Mouse (Mus musculus): ENCODE data around the gene Card10.

Card10 gene

GRCm38 (mm10) chr15:78833582-78833981 is 30.7 kb upstream of the Card10 start:
- no peak for DNase-seq

GRCm38 (mm10) chr15:78832701-78833123 is 29.9 kb upstream of the Card10 start:
- no peak for DNase-seq

DNA sequence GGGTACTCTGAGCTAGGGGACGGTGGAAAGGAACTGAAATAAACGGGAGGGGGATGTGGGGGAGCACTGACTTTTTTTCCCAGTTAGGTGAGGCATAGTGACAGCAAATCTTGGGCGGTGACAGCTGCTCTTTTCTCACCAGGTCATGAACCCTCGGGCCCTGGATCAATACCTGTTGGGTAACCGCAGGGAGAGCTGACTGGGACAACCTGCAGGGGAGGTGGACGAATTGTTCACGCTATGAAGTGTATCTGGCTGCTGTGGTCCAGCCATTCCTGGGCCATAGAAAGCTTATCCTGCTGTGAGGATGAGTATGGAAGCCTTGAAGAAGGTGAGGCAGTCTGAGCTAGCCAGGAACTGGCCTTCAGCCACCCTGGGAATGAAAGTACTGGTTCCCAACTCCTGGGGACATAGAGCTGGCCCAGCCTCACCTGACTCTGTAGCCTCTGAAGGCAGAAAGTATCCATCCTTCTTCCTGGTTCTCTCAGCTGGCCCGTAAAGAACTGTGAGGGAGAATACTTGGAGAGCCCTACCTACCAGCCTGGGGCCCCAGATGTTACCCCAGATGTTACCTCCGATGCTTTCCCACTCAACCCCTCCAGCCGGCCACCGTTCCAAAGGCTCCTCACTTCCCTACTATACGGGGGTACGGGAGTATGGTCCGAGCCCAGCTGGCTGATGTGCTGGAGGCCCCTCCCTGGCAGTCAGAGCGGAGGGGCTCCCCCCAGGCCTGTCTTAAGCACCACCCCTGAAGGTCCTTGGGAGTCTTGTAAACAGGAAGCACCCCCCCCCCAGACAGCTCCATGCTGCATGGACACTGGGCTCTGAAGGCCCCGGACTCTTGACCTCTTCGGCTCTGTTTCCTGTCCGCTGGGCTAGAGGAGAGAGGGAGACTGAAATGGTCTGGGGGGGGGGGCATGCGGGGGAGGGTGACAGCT is 29.1 kb upstream of the Card10 start:
- no peak for DNase-seq

GRCm38 (mm10) chr15:78830742-78831719 is 28.2 kb upstream of the Card10 start:
- no peak for DNase-seq

- DNase-seq = no peak
These were observed 26.8 kb upstream of the Card10 start for GRCm38 (mm10) chr15:78829636-78830035.

- peak; percentile 78 for DNase-seq
These were observed 25.5 kb upstream of the Card10 start for GRCm38 (mm10) chr15:78828315-78828714.

GRCm38 (mm10) chr15:78826213-78827204 is 23.7 kb upstream of the Card10 start:
- DNase-seq = peak; percentile 73

GRCm38 (mm10) chr15:78816074-78816391 is 13.2 kb upstream of the Card10 start:
- DNase-seq = no peak

GRCm38 (mm10) chr15:78815314-78816073 is 12.7 kb upstream of the Card10 start:
- DNase-seq = no peak

GRCm38 (mm10) chr15:78813603-78814002 is 10.8 kb upstream of the Card10 start:
- no peak for DNase-seq

GRCm38 (mm10) chr15:78810146-78810545 is 7.3 kb upstream of the Card10 start:
- peak; percentile 38 for DNase-seq

DNA sequence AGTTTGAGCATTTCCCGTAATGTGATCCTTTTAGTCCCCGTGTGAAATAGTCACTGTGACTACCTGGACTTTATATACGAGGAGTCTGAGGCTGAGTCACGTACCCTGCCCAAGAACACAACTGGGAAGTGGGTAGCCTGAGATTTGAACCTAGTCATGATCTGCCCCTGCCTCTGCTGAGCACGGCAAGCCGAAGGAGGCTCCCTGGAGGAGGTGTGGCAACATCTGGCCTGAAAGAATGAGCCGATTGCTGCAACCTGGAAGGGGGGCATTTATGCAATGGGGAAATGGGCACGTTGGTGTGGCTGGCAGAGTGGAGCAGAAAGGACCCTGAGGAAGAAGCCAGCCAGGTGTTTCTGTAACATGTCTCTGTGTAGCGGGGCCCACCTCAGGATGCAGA is 6.9 kb upstream of the Card10 start:
- DNase-seq = no peak

DNA sequence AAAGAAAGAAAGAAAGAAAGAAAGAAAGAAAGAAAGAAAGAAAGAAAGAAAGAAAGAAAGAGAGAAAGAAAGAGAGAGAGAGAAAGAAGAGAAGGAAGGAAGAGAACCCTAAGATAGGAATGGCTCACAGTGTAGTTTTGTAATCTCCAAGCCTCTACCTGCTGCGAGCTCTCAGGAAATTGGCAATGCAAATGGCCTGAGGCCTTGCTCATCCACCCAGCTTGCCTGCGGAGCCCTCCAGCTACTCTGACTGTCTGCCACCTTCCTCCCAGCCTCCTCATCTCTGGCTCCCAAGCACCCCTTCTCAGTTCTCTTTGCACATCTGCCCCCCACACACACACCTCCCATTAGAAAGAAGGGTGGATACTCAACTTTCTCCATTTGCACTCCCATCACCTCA is 6.1 kb upstream of the Card10 start:
- no peak for DNase-seq

DNA sequence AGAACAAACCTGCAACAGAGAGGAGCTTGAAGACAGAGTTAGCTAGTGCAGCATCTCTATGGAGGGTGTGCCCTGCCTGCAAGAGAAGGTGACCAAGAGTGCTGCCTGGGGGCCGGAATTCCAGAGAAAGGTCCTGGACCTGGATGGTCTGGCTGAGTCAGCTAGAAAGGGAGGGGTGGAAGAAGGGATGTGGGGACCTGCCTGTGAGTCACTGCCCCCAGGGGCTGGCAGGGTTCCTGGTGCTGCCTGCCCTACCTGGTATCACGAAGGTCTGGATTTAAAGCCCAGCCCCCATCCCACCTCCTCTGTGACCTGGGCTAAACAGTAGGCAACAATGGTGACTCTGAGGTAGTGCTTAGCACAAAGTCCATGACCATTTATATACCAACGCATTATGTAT is 4.3 kb upstream of the Card10 start:
- no peak for DNase-seq

- no peak for DNase-seq
These were observed 3.8 kb upstream of the Card10 start for GRCm38 (mm10) chr15:78806614-78807013.

- no peak for DNase-seq
These were observed 2.5 kb upstream of the Card10 start for GRCm38 (mm10) chr15:78805351-78805750.

GRCm38 (mm10) chr15:78804326-78804725 is 1.5 kb upstream of the Card10 start:
- DNase-seq = no peak

GRCm38 (mm10) chr15:78803499-78803900 is 658 bp upstream of the Card10 start:
- DNase-seq = no peak

DNA sequence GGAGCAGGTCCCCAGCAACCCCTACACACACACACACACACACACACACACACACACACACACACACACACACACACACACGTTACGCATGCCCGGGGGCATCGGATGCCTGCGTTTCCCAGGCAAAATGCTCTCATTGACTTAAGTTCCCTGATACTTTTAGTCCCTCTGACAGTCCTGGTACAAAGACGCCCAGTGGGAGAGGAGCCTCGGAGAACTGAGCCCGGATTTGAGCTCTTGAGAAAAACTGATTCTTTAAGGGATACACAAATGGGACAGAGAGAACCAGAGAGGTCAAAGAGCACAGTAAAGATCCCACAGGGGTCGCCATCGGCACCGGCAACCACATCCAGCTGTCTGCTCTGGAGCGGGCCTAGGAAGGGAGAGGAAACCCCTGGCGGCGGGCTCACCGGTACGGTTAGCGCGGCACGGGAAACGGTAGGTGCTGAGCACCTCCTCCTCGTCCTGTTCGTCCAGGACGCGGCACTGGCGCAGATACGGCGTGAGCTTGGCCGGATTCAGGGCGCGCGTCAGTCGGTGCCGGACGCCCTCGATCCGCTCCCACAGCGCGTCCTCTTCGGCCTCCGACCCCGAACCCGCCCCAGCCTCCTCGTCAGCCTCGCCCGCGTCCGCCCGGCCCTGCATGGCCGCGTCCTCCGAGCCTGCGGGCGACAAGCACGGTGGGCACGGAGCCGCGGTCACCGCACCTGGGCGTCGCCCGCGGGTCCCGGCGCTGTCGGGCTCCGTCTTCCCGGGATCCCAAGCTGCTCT is 686 bp downstream of the Card10 start:
- peak; percentile 61 for DNase-seq

DNA sequence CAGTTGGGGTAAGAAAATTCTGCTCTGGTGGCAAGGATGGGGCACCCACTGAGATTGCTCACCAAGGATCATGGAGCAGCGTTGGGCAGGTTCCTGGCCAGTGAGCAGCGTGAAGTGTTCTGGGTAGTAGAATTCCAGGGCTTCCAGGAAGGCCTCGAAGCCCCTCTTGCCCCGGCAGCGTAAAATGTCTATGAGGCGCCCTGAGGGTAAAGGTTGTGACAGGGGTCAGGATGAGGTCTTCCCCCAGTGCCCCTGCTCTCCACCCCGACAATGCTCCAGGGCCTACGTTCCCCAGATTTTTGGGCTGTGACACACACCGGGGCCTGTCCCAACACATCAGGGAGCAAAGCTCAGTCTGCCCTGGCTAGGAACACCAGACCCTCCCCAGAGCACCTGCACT is 1.3 kb downstream of the Card10 start:
- DNase-seq = no peak

- no peak for DNase-seq
These were observed 3.8 kb downstream of the Card10 start for GRCm38 (mm10) chr15:78799029-78799428.
